Mouse (Mus musculus) ES-Bruce4 (cell line): ENCODE results near the gene Tspo.

Source experiments
- CTCF ChIP-seq: IDR thresholded peaks from one replicate; pipeline ENCODE4 v1.8.1; 2011; ENCODE audit warnings: low read depth, low read length
- POLR2A ChIP-seq: IDR thresholded peaks from one replicate; pipeline ENCODE4 v1.8.1; 2011; ENCODE audit warnings: low read length; ENCODE audit not compliant: insufficient read depth

- no peak for TF ChIP-seq CTCF
- no peak for TF ChIP-seq POLR2A
Measured at GRCm38 (mm10) chr15:83563857-83564651, 662 bp downstream of the Tspo start.
